Mouse (Mus musculus): ENCODE results near the gene Ccdc8. TPM values are rescaled to one million over a fixed set of nuclear protein-coding genes. Genes with fewer than 3 reads are reported as not detected.

Ccdc8 gene
- total and polyA plus RNA-seq, 3 experiments: 0.11 TPM; not detected in 2

DNA sequence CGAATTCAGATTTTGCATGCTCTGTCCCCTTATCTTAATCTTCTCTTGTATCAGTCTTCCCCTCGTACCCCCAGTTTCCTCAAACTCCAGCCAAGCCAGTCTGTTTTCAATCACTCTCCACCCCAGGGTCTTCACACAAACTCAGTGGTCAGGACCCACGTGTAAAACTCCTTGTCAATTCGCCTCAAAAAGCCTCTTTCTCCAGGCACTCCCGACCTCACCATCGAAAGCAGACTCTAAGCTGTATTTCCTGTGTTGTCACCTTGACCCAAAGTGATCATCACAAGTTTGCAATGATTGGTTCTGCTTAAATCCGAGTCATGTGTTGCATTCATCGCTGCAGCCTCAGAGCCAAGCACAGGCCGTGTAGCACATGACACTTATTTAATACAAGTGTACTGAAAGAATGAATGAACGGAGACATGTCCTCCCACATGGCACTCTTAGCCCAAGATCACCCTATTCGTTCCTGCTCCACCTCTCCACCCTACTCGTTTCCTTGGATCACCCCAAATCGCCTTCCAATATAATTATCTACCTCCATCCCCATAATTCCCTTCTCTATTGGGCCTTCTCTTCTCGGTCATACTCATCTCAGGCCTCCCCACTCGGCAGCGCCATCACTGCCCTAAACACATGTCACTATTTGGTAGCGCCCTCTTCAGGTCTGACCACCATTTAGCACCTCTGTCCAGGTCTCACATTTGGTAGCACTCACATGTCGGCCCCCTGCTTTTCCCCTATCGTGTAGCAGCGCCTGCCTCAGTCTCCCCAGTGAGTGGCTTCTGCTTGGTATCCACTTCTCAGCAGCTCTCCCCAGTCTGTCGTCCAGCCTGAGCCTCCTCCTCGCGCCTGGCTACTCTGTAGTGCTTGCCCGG is 34.4 kb downstream of the Ccdc8 start:
- H3K79me2 ChIP-seq (ENCODE audit: control insufficient read depth, insufficient read depth, low read length, poor library complexity): peaks cover 46% of the 10 kb centered on the region
- no peaks in the 10 kb centered on the region for H3K9me3 ChIP-seq (replicated peaks; ENCODE audit: insufficient read depth, low read length)
- peak overlapping the region; percentile 80 to 88 for H3K4me3 ChIP-seq (ENCODE audit: control insufficient read depth in 1 of 2, insufficient read depth in 1 of 2, low read depth in 2 of 2, low read length in 2 of 2)
- DNase-seq (ENCODE audit: low read depth, low spot score): peak; percentile 90
- H3K36me3 ChIP-seq (ENCODE audit: control insufficient read depth in 1 of 2, insufficient read depth in 2 of 2, low read length in 2 of 2): peaks cover 0 to 16% of the 10 kb centered on the region in 2 experiments; a peak in 3 of 4 replicates
- H3K4me1 ChIP-seq (ENCODE audit: control insufficient read depth in 1 of 2, insufficient read depth in 2 of 2, low read length in 2 of 2): peaks cover 4 to 15% of the 10 kb centered on the region in 2 experiments; a peak in 3 of 4 replicates
- no peaks in the 10 kb centered on the region for H3K27me3 ChIP-seq (ENCODE audit: control insufficient read depth in 1 of 2, insufficient read depth in 2 of 2, low read length in 2 of 2)
- H3K9ac ChIP-seq (ENCODE audit: control insufficient read depth, low read depth, low read length, poor library complexity, severe bottlenecking): peak overlapping the region; percentile 89
- TF ChIP-seq ETS1 (IDR thresholded peaks at IDR 0.05; ENCODE audit: low read depth, low read length): no peak
- TF ChIP-seq ZC3H11A (IDR thresholded peaks at IDR 0.05; ENCODE audit: low read depth, low read length): no peak
- TF ChIP-seq HCFC1 (IDR thresholded peaks at IDR 0.05; ENCODE audit: low read depth, low read length): no peak
- no peak; the same call in 1 of the 2 replicates for TF ChIP-seq SIN3A (IDR thresholded peaks at IDR 0.05; ENCODE audit: low read length)
- TF ChIP-seq BHLHE40 (IDR thresholded peaks at IDR 0.05; ENCODE audit: borderline replicate concordance, low read depth, low read length): no peak
- 0 out of 2 replicates have a peak, but pooled peaks have one; percentile 1 for TF ChIP-seq POLR2AphosphoS5 (IDR thresholded peaks at IDR 0.05; ENCODE audit: borderline replicate concordance, low read depth, low read length)
- TF ChIP-seq MAX (IDR thresholded peaks at IDR 0.05; ENCODE audit: low read length): peak; percentile 63; the same call in 1 of the 2 replicates
- TF ChIP-seq ZMIZ1 (IDR thresholded peaks at IDR 0.05; ENCODE audit: low read depth, low read length): no peak
- 0 out of 2 replicates have a peak, but pooled peaks have one; percentile 30 for TF ChIP-seq TBP (IDR thresholded peaks at IDR 0.05; ENCODE audit: low read depth, low read length)
- no peak for TF ChIP-seq MAFK (IDR thresholded peaks at IDR 0.05; ENCODE audit: borderline replicate concordance, low read depth, low read length)
- TF ChIP-seq UBTF (IDR thresholded peaks at IDR 0.05; ENCODE audit: borderline replicate concordance, insufficient read depth, low read depth, low read length): no peak
- peak; percentile 94 for TF ChIP-seq MXI1 (IDR thresholded peaks at IDR 0.05; ENCODE audit: low read depth, low read length)
- TF ChIP-seq NELFE (IDR thresholded peaks at IDR 0.05; ENCODE audit: low read depth, low read length): peak; percentile 31; the same call in 1 of the 2 replicates
- peak; percentile 62 to 74 (median 62) for TF ChIP-seq CTCF (IDR thresholded peaks at IDR 0.05 in 2 of 3, conservative IDR thresholded peaks at IDR 0.05 in 1 of 3; ENCODE audit: control insufficient read depth in 1 of 3, insufficient read depth in 1 of 3, low read depth in 2 of 3, low read length in 3 of 3, poor library complexity in 1 of 3, severe bottlenecking in 1 of 3)
- TF ChIP-seq MYC (IDR thresholded peaks at IDR 0.05; ENCODE audit: low read depth, low read length): peak; percentile 93
- TF ChIP-seq RAD21 (IDR thresholded peaks at IDR 0.05; ENCODE audit: low read depth, low read length): peak; percentile 12; the same call in 1 of the 2 replicates
- 0 out of 2 replicates have a peak, but pooled peaks have one; percentile 2 for TF ChIP-seq USF1 (IDR thresholded peaks at IDR 0.05; ENCODE audit: low read depth, low read length)
- peak overlapping the region; percentile 70 for H3K27ac ChIP-seq (ENCODE audit: control insufficient read depth, low read depth, low read length)
